Mouse (Mus musculus) cerebellum, adult 2 months (tissue): ENCODE results near the gene 3110021N24Rik. TPM values are rescaled to one million over a fixed set of nuclear protein-coding genes. Genes with fewer than 3 reads are reported as not detected.

ENCODE experiments used
- DNase-seq, 2 experiments: peaks; one replicate each; pipeline ENCODE4 v3.0.0; 2021
- H3K27ac ChIP-seq: fragments of 200-500 bp; 2 replicates; pipeline ENCODE4 v1.5.1; 2012; ENCODE audit warnings: low read length, control low read depth, inconsistent platforms; ENCODE audit not compliant: insufficient read depth
- H3K27me3 ChIP-seq: fragments of 200-500 bp; 2 replicates; pipeline ENCODE4 v1.6.1; 2012; ENCODE audit warnings: inconsistent platforms, mild to moderate bottlenecking, low read length, moderate library complexity; ENCODE audit not compliant: control insufficient read depth, insufficient read depth
- H3K4me1 ChIP-seq: fragments of 200-500 bp; 2 replicates; pipeline ENCODE4 v1.6.1; 2011; ENCODE audit warnings: low read length; ENCODE audit not compliant: control insufficient read depth, insufficient read depth
- H3K4me3 ChIP-seq: fragments of 200-500 bp; replicated peaks from 2 replicates; pipeline ENCODE3; 2011; ENCODE audit warnings: mild to moderate bottlenecking, low read depth, low read length, control low read depth; ENCODE audit not compliant: insufficient read depth
- CTCF ChIP-seq: fragments of 200-500 bp; IDR thresholded peaks from 2 replicates; pipeline ENCODE4 v1.5.1; 2011; ENCODE audit warnings: low read depth, mild to moderate bottlenecking, control low read depth, low read length, moderate library complexity, borderline replicate concordance; ENCODE audit not compliant: insufficient read depth
- POLR2A ChIP-seq: fragments of 200-500 bp; IDR thresholded peaks from 2 replicates; pipeline ENCODE4 v1.6.1; 2011; ENCODE audit warnings: low read length, control low read depth, borderline replicate concordance; ENCODE audit not compliant: insufficient read depth
- WGBS: fragments of 180-500 bp; shearing (Covaris S2); methylation state at CpG from one replicate; pipeline ENCODE4 v1.1.7; 2018; 5-methylcytosine and 5-hydroxymethylcytosine counted together
- polyA plus RNA-seq: library from polyadenylated mRNA; depleted of rRNA; stranded (reverse); fragments of >200 nt; gene quantifications from 2 replicates; pipeline ENCODE4 v1.2.3, GENCODE M21; 2012

Gene 3110021N24Rik
- polyA plus RNA-seq, 1 experiment: 0.84 TPM

DNA sequence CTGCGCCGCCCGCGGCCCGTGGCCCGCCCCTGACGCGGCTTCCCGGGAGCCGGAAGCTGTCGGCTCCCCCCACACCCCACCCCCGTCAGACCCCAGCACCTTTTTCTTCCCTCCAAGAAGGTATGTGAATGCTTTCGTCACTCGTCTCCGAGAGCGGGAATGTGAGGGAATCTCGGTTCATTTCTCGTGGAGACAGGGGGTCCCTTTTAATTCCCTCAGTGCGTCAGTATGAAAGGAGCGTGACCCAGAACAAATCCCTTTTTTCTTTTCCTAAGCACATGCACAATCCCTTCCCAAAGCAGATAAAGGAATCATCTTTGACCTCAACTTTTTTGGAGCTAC, 61.4 kb downstream of the 3110021N24Rik start:
- Histone ChIP-seq H3K4me1 (peaks cover 2% of the 10 kb centered on the region; the same call in 1 of the 2 replicates), H3K4me3 (peak overlapping the region; percentile 80), H3K27ac (peak overlapping the region; percentile 12), H3K27me3 (no peaks in the 10 kb centered on the region)
- WGBS: under 1% methylated on average over 19 of the region's 20 CpGs
- TF ChIP-seq POLR2A: 0 out of 2 replicates have a peak, but pooled peaks have one; percentile 2
- no peak for TF ChIP-seq CTCF
- DNase-seq: no peak

DNA sequence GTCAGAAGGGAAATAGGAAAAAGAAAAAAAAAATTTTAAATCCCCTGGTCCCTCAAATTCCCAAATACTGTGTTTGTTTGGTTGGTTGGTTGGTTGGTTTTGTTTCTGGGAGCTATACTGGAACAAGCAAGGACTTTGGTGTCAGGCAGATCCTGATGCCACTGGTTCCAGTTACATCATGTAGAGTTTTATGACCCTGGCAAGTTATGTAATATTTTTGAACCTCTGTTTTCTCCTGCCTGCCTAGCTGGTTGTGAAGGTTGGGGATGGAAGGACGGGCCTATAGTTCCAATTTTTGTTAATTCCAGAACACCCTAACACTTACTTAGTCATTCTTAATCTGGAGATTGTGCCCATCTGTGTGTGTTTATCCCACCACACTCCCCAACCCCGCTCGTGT, 62.1 kb downstream of the 3110021N24Rik start:
- Histone ChIP-seq H3K27ac (peak overlapping the region; percentile 94), H3K27me3 (no peaks in the 10 kb centered on the region), H3K4me3 (peak overlapping the region; percentile 67), H3K4me1 (peaks cover 2% of the 10 kb centered on the region; the same call in 1 of the 2 replicates)
- peak; percentile 54 to 58 for DNase-seq
- WGBS: 23% methylated on average over 3 of the region's 3 CpGs
- TF ChIP-seq CTCF (no peak), POLR2A (peak; percentile 16; the same call in 1 of the 2 replicates)

DNA sequence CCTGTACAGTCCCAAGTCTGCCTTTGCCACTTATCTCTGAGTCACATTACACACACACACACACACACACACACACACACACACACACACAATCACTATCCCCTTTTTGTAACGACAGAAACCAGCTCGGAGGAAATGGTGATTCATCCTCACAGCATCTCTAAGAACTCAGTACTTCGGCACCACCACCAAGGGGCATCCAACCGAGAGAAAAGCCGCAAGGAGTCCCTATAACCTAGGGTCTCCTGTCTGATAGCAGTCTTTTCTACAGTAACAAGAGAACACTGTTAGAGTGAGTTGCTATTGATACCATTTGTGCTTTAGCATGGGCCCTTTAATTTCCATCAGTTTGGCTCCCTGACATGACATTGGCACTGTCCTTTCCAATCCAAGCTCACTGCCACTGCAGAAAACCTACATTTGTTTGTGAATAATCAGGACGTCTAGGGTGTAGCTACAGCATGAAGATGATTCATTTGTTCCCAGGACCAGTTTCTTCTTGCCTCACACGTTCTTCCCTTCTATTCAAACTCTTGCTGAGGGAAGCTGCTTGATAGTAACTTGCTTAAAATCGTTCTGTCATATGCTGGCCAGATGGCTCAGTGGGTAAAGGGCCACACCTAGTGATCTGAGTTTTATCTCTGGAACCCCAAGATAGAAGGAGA, 63.1 kb downstream of the 3110021N24Rik start:
- DNase-seq: peak; percentile 56 to 62
- H3K27me3 ChIP-seq: no peaks in the 10 kb centered on the region
- H3K4me1 ChIP-seq: peaks cover 1% of the 10 kb centered on the region; the same call in 1 of the 2 replicates
- H3K4me3 ChIP-seq: peak overlapping the region; percentile 40
- peak overlapping the region; percentile 93 for H3K27ac ChIP-seq
- no peak for TF ChIP-seq CTCF
- no peak for TF ChIP-seq POLR2A
- WGBS: 9% methylated on average over 8 of the region's 8 CpGs

DNA sequence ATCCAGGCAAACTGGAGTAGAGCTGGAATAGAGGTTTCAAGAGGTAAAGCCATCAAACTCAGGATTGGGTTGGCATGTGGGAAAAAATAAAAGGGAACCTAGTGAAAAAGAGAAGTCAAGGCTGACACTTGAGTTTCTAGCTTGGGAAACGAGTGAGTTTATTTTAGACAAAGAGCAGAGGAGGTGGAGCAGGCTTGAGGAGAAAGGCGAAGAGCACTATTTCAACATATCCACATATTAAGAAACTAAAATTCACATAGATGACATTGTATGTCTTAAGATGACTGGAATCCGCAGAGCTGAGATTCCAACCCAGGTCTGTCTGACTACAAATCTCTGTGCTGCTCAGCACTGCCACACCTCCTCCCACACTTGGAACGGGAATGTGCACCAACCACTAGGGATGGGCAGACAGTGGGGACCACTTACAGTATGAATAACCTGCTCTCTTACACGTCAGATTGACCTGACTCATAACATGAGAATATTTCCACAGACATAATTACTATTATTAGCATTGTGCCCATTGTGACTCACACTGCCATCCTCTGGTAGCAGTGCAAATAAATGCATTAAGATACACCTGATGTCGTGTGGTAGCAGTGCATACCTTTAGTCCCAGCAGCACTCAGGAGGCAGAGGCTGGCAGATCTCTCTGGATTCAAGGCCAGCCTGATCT, 69.9 kb downstream of the 3110021N24Rik start:
- Histone ChIP-seq H3K4me1 (no peaks in the 10 kb centered on the region), H3K27me3 (no peaks in the 10 kb centered on the region), H3K4me3 (no peak overlapping the region), H3K27ac (no peak overlapping the region)
- TF ChIP-seq CTCF (no peak), POLR2A (no peak)
- DNase-seq: no peak
- 71% methylated on average over 6 of the region's 6 CpGs for WGBS

DNA sequence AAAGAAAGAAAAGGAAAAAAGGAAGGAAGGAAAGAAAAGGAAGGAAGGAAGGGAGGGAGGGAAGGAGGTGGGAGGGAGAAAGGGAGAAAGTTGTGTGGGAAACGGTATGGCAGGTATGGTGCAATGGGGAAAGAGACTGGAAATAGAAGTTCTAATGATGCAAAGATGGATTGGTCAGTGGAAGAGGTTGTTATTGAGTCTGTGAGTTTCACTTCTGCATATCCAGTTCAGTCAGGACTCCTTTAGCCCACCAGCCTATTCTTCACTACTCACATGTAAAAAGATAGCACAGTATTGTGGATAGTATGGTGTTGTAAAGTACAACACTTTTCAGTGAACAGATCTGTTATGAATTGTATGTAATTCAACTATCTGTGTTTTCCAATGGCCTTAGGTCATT, 71.1 kb downstream of the 3110021N24Rik start:
- Histone ChIP-seq H3K4me1 (no peaks in the 10 kb centered on the region), H3K27me3 (no peaks in the 10 kb centered on the region), H3K4me3 (no peak overlapping the region), H3K27ac (no peak overlapping the region)
- WGBS: 78% methylated on average over 1 of the region's 1 CpGs
- DNase-seq: no peak
- TF ChIP-seq POLR2A (no peak), CTCF (no peak)

DNA sequence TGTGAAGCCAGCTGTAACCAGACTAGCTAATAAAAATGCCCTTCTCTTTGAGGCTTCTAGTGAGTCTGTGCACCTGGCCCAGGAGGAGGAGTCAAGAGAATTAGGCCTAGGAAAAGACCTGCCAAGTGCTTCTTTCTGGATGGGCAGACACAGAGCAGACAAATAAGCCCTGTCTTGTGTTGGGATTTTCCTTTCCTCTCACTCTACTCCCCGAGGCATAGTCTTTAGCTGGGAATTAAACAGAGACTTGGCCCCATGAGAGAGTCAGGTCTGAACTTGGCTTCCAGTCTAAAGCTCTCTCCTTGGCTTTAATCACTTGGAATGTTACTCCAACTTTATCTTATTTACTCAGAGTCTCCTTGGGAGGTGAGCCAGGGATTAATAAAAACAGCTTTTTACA, 74.5 kb downstream of the 3110021N24Rik start:
- H3K4me1 ChIP-seq: no peaks in the 10 kb centered on the region
- H3K27ac ChIP-seq: no peak overlapping the region
- WGBS: 35% methylated on average over 1 of the region's 1 CpGs
- no peak for DNase-seq
- H3K27me3 ChIP-seq: no peaks in the 10 kb centered on the region
- TF ChIP-seq CTCF (no peak), POLR2A (no peak)
- no peak overlapping the region for H3K4me3 ChIP-seq

DNA sequence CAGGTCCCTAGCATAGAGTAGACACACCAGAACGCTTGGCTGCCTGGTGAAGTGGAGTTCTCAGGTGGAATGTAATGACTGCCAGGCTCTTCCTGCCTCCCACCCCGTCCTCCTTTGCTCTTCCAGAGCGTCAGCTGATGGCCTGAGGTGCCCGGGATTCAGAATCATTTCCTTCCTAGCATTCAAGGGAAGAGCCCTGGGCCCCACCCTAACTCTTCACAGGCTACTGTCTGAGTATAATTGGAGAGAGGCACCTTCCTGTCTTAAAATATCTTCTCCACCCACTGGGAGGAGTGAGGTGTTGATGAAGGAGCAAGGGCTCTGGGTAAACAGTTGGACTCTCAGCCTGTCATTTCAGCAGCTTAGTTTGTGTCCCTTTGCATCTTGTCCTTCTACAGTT, 77.3 kb downstream of the 3110021N24Rik start:
- no peak for DNase-seq
- 60% methylated on average over 4 of the region's 4 CpGs for WGBS
- no peak overlapping the region for H3K27ac ChIP-seq

DNA sequence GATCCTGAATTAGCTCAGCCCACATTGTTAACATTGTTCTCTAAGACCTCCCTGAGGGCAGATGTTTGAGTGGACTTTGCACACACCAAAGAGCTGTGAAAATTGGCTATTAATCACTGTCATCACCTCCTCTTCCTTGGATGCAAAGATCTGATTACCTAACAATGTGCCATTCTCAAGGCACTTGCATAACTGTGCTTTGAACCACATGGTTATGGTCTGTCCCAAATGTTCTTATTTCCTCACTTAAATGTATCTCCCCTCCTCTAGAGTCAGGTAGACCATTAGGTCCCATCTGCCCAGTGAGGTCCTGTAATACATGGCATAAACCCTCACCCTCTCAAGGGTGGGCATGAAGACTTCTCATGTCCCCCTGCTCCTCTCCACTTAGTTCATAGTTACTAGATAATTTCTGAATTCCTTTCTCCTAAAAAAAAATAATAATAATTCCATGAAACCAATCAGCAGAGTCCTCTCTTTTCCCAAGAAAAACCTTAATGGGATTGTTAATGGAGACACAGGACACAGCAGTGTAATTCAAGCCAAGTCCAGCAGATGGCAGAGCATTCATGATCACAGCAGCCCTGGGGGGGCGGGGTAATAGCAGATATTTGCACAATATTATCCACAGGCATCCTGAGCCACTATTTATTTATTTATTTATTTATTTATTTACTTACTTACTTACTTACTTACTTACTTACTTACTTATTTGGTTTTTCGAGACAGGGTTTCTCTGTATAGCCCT, 78.8 kb downstream of the 3110021N24Rik start:
- H3K4me3 ChIP-seq: no peak overlapping the region
- no peak overlapping the region for H3K27ac ChIP-seq
- DNase-seq: peak; percentile 62 to 66
- WGBS: 54% methylated on average over 2 of the region's 2 CpGs
- no peak for TF ChIP-seq POLR2A
- peak; percentile 69 for TF ChIP-seq CTCF
- H3K4me1 ChIP-seq: no peaks in the 10 kb centered on the region
- no peaks in the 10 kb centered on the region for H3K27me3 ChIP-seq

More for the DNA sequence above, 77.3 kb downstream of the 3110021N24Rik start:
- Histone ChIP-seq H3K27me3 (no peaks in the 10 kb centered on the region), H3K4me1 (no peaks in the 10 kb centered on the region), H3K4me3 (no peak overlapping the region)
- TF ChIP-seq CTCF (no peak), POLR2A (no peak)
